Mouse (Mus musculus) erythroblast, embryonic 14.5 days (primary cell): Measurements from ENCODE around the gene Gtf3c1. TPM values are rescaled to one million over a fixed set of nuclear protein-coding genes. Genes with fewer than 3 reads are reported as not detected.

Source experiments
- H3K27me3 ChIP-seq: 2 replicates; pipeline ENCODE4 v1.6.1; 2012; ENCODE audit warnings: inconsistent platforms; ENCODE audit not compliant: control insufficient read depth
- H3K36me3 ChIP-seq: 2 replicates; pipeline ENCODE4 v1.6.1; 2012; ENCODE audit warnings: mild to moderate bottlenecking, inconsistent platforms; ENCODE audit not compliant: control insufficient read depth
- H3K4me1 ChIP-seq: 2 replicates; pipeline ENCODE4 v1.6.1; 2012; ENCODE audit warnings: inconsistent platforms; ENCODE audit not compliant: control insufficient read depth
- H3K4me3 ChIP-seq: replicated peaks from 2 replicates; pipeline ENCODE3; 2012; ENCODE audit warnings: moderate library complexity, mild to moderate bottlenecking, inconsistent platforms
- H3K9me3 ChIP-seq: 2 replicates; pipeline ENCODE4 v1.6.1; 2012; ENCODE audit warnings: low read length, inconsistent platforms, mixed read lengths; ENCODE audit not compliant: control insufficient read depth
- GATA1 ChIP-seq: IDR thresholded peaks from 2 replicates; pipeline ENCODE4 v1.6.1; 2012; ENCODE audit warnings: low read length, inconsistent platforms, mixed read lengths
- TAL1 ChIP-seq: IDR thresholded peaks from 3 replicates; pipeline ENCODE4 v1.6.1; 2012; ENCODE audit warnings: low read length, inconsistent platforms, mixed read lengths
- polyA plus RNA-seq: library from polyadenylated mRNA; stranded (reverse); fragments of >175 nt; gene quantifications from 2 replicates; pipeline ENCODE4 v1.2.3, GENCODE M21; 2012

Gtf3c1 gene
- polyA plus RNA-seq, 1 experiment: 2.8 TPM

- no peaks in the 10 kb centered on the region for H3K36me3 ChIP-seq
- H3K27me3 ChIP-seq: peaks cover 4% of the 10 kb centered on the region
- no peak for TF ChIP-seq TAL1
- no peak for TF ChIP-seq GATA1
- no peaks in the 10 kb centered on the region for H3K9me3 ChIP-seq
- H3K4me1 ChIP-seq: peaks cover 3% of the 10 kb centered on the region; the same call in 1 of the 2 replicates
- H3K4me3 ChIP-seq: no peak overlapping the region
Measured at GRCm38 (mm10) chr7:125601821-125602448, 105.6 kb downstream of the Gtf3c1 start.

GRCm38 (mm10) chr7:125601280-125601670, 106.3 kb downstream of the Gtf3c1 start:
- Histone ChIP-seq H3K27me3 (peaks cover 4% of the 10 kb centered on the region), H3K4me3 (no peak overlapping the region), H3K4me1 (peaks cover 3% of the 10 kb centered on the region; the same call in 1 of the 2 replicates), H3K36me3 (no peaks in the 10 kb centered on the region), H3K9me3 (no peaks in the 10 kb centered on the region)
- TF ChIP-seq TAL1 (no peak), GATA1 (no peak)

GRCm38 (mm10) chr7:125600612-125601279, 106.8 kb downstream of the Gtf3c1 start:
- peaks cover 4% of the 10 kb centered on the region for H3K27me3 ChIP-seq
- H3K4me1 ChIP-seq: peaks cover 3% of the 10 kb centered on the region; the same call in 1 of the 2 replicates
- H3K9me3 ChIP-seq: no peaks in the 10 kb centered on the region
- no peaks in the 10 kb centered on the region for H3K36me3 ChIP-seq
- TF ChIP-seq TAL1 (no peak), GATA1 (no peak)
- no peak overlapping the region for H3K4me3 ChIP-seq

GRCm38 (mm10) chr7:125600136-125600535, 107.4 kb downstream of the Gtf3c1 start:
- Histone ChIP-seq H3K4me3 (no peak overlapping the region), H3K27me3 (peaks cover 4% of the 10 kb centered on the region), H3K4me1 (peaks cover 3% of the 10 kb centered on the region; the same call in 1 of the 2 replicates), H3K9me3 (no peaks in the 10 kb centered on the region), H3K36me3 (no peaks in the 10 kb centered on the region)
- TF ChIP-seq GATA1 (no peak), TAL1 (no peak)

GRCm38 (mm10) chr7:125599373-125599973, 108.1 kb downstream of the Gtf3c1 start:
- H3K36me3 ChIP-seq: no peaks in the 10 kb centered on the region
- no peaks in the 10 kb centered on the region for H3K9me3 ChIP-seq
- H3K4me3 ChIP-seq: no peak overlapping the region
- H3K27me3 ChIP-seq: peaks cover 4% of the 10 kb centered on the region
- TF ChIP-seq GATA1 (no peak), TAL1 (no peak)
- H3K4me1 ChIP-seq: peaks cover 3% of the 10 kb centered on the region; the same call in 1 of the 2 replicates

- no peaks in the 10 kb centered on the region for H3K4me1 ChIP-seq
Measured at GRCm38 (mm10) chr7:125597516-125598347, 109.8 kb downstream of the Gtf3c1 start.

GRCm38 (mm10) chr7:125597083-125597482, 110.5 kb downstream of the Gtf3c1 start:
- H3K9me3 ChIP-seq: no peaks in the 10 kb centered on the region
- no peak for TF ChIP-seq GATA1
- no peak for TF ChIP-seq TAL1
- no peaks in the 10 kb centered on the region for H3K4me1 ChIP-seq
- H3K36me3 ChIP-seq: no peaks in the 10 kb centered on the region
- no peak overlapping the region for H3K4me3 ChIP-seq
- H3K27me3 ChIP-seq: no peaks in the 10 kb centered on the region

More at GRCm38 (mm10) chr7:125597516-125598347, 109.8 kb downstream of the Gtf3c1 start:
- no peak for TF ChIP-seq TAL1
- TF ChIP-seq GATA1: no peak
- Histone ChIP-seq H3K27me3 (no peaks in the 10 kb centered on the region), H3K9me3 (no peaks in the 10 kb centered on the region), H3K36me3 (no peaks in the 10 kb centered on the region), H3K4me3 (no peak overlapping the region)

- H3K4me1 ChIP-seq: no peaks in the 10 kb centered on the region
- H3K27me3 ChIP-seq: no peaks in the 10 kb centered on the region
- H3K4me3 ChIP-seq: no peak overlapping the region
- no peaks in the 10 kb centered on the region for H3K9me3 ChIP-seq
- no peak for TF ChIP-seq GATA1
- TF ChIP-seq TAL1: no peak
- no peaks in the 10 kb centered on the region for H3K36me3 ChIP-seq
Measured at GRCm38 (mm10) chr7:125596406-125596805, 111.2 kb downstream of the Gtf3c1 start.

GRCm38 (mm10) chr7:125593831-125594230, 113.7 kb downstream of the Gtf3c1 start:
- TF ChIP-seq GATA1 (no peak), TAL1 (no peak)
- Histone ChIP-seq H3K4me3 (no peak overlapping the region), H3K27me3 (no peaks in the 10 kb centered on the region), H3K9me3 (no peaks in the 10 kb centered on the region), H3K36me3 (no peaks in the 10 kb centered on the region), H3K4me1 (no peaks in the 10 kb centered on the region)

Other genes starting within 250 kb of the Gtf3c1 start
- 2.3 and 2.9 TPM in 2 replicates for gene Nsmce1, start 216.2 kb downstream of the Gtf3c1 start, polyA plus RNA-seq
- 0.08 and 0.09 TPM in 2 replicates for gene Il4ra, start 155.7 kb downstream of the Gtf3c1 start, polyA plus RNA-seq
- gene Il21r, start 104.4 kb downstream of the Gtf3c1 start, polyA plus RNA-seq: 0.04 and 0.05 TPM in 2 replicates
- gene D430042O09Rik, start 108 bp upstream of the Gtf3c1 start, polyA plus RNA-seq: 0.21 and 0.30 TPM in 2 replicates